Mouse (Mus musculus) G1E (cell line): ENCODE results near the gene Pkmyt1.

Experiments
- CTCF ChIP-seq: IDR thresholded peaks from 2 replicates; pipeline ENCODE4 v1.5.1; 2012; ENCODE audit warnings: low read depth, low read length, inconsistent platforms, mixed read lengths
- GATA1 ChIP-seq: IDR thresholded peaks from 2 replicates; pipeline ENCODE4 v1.6.1; 2012; ENCODE audit warnings: borderline replicate concordance, low read length, inconsistent platforms, mixed read lengths
- POLR2AphosphoS5 ChIP-seq: IDR thresholded peaks from 2 replicates; pipeline ENCODE4 v1.6.1; 2012; ENCODE audit warnings: low read depth, low read length, inconsistent platforms; ENCODE audit not compliant: insufficient replicate concordance
- TAL1 ChIP-seq: conservative IDR thresholded peaks from 2 replicates; pipeline ENCODE4 v1.6.1; 2012; ENCODE audit warnings: low read depth, low read length, inconsistent platforms, mixed read lengths

DNA sequence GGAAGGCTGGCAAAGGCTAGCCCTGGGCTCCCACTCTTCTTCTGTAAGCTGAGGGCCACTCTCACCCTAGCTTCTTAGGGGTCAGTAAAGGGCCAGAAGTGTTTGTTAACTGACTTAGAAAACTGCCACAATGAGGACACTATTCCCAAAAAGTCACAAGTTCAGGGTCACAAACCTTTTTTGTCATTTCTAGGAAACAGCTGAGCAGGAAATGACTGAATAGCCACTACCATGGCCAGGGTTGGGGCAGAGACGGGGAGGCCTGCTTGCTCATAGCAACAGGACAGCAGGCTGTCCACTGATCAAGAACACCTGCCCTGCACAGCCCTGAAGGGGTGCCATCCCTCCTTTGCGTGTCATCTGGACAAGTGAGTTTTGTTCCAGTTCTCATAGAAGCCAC lies 51.0 kb downstream of the Pkmyt1 start:
- TF ChIP-seq CTCF (no peak), GATA1 (no peak), POLR2AphosphoS5 (no peak), TAL1 (no peak)
